Mouse (Mus musculus): ENCODE measurements around the gene Uck2.

DNA sequence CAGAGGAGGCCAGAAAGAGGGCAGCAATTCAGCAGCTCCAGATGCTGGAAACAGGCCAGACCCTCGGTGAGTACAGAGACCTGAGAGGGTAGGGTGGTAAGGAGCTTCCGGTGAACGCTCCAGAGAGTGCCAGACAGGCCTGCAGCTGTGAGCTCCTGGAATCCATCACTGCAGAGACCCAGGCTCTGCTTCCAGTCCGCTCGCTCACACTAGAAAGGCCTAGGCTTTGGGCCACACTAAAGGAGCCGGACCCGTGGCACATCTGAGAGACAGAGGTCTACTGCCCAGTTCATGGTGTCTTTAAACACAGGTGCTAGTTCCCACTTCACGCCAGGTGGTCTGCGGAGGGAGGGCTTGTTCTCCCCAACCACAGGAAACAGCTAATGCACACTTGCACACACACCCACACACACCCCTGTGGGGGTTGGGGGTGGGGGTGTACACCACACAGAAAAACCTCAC lies 39.9 kb downstream of the Uck2 start:
- no peak for TF ChIP-seq ZMIZ1 (IDR thresholded peaks at IDR 0.05; ENCODE audit: low read depth, low read length)
- no peak for TF ChIP-seq ZKSCAN1 (IDR thresholded peaks at IDR 0.05; ENCODE audit: low read depth, low read length)
- no peak for TF ChIP-seq CTCF (IDR thresholded peaks at IDR 0.05 in 2 of 3, conservative IDR thresholded peaks at IDR 0.05 in 1 of 3; ENCODE audit: control insufficient read depth in 1 of 3, insufficient read depth in 1 of 3, low read depth in 2 of 3, low read length in 3 of 3, poor library complexity in 1 of 3, severe bottlenecking in 1 of 3)
- no peak for TF ChIP-seq POLR2A (IDR thresholded peaks at IDR 0.05; ENCODE audit: control insufficient read depth in 1 of 2, insufficient read depth in 1 of 2, low read depth in 1 of 2, low read length in 2 of 2, poor library complexity in 1 of 2)
